Mouse (Mus musculus): ENCODE data around the gene 1700022I11Rik. TPM values are rescaled to one million over a fixed set of nuclear protein-coding genes. Genes with fewer than 3 reads are reported as not detected.

1700022I11Rik gene
- total RNA-seq, 2 experiments from 2014 or later = not detected

DNA sequence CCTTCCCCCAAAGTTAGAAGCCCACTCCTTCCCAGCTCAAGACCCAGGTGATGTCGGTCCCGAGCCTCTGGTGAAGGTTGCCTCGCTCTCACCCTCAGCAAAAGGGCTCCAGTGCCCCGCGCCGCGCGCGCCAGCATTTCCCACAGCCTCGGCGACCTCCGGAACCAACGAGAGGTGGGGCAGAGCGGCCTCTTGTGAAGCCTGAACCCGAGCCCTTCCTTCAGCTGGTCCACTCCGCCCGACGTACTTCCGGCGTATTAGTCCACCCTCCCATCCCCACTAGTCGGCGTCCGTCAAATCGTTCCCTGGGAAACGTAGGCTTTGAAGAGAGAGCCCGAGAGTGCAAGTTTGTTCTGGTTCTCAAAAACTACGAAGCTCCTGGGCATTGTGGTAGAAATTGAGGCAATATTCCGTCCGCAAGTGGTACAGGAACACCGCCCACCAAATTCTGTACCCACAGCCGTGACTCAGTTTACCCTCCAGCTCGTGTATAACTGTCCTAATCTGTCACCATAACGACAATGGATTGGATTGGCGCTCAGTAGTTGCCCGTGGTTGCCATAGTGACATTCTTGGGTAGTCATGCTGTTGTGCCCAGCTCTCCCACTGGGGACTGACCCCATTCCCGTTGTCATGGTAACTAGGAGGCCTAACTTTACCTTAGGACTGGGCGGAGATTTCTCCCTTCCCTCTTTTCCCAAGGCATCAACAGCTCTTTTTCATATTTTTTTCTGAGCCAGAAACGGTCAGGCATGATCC lies 62.0 kb downstream of the 1700022I11Rik start, which contains the start of gene Stoml2:
Gene Stoml2 (minus strand): TSS at position 474 of the 759 bp plus-strand sequence.
- intact Hi-C loops (cut with DNase I) = no loop called here
- DNase-seq = peak; percentile 94

DNA sequence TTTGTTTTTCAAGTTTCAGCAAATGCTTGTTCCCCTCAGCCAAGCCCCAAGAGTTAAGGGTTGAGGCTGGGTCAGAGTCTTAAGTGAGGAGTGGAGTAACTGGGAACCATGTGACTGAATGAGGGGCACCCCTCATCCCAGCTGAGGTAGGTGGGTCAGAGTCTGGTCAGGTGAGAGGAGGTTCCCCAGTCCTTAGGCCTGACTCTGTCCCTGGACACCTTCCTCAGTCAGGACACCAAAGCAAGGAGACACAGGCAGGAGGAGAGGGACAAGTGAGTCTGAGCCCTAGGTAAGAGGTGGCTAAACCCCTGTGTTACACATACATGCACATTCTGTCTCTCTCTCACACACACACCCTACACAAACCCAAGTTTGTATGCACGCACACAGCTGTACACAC lies 63.1 kb downstream of the 1700022I11Rik start:
- intact Hi-C loops (cut with DNase I) = no loop called here
- no peak for DNase-seq

Other genes starting within 250 kb of the 1700022I11Rik start
- gene 4930578G10Rik, start 234.1 kb upstream of the 1700022I11Rik start, total RNA-seq (2021) = 1 to 10 TPM in 1 of 2 experiments, under 1 TPM in 1; 0.96 to 2.8 TPM
- not detected for gene Ccl19, start 213.0 kb upstream of the 1700022I11Rik start, total RNA-seq (2021)
- gene Ccl21a, start 195.6 kb upstream of the 1700022I11Rik start, total RNA-seq (2021) = not detected
- under 1 TPM in 1 of 2 experiments, not detected in 1; 0.16 TPM for gene Fam205a1, start 115.7 kb upstream of the 1700022I11Rik start, total RNA-seq (2021)
- gene Gm12394, start 112.8 kb upstream of the 1700022I11Rik start, total RNA-seq (2021) = 1 to 10 TPM; 1.4 to 1.7 TPM
- gene Fam205c, start 95.4 kb upstream of the 1700022I11Rik start, total RNA-seq (2021) = 1 to 10 TPM in 1 of 2 experiments, under 1 TPM in 1; 0.42 to 1.3 TPM
- gene Phf24, start 52.9 kb upstream of the 1700022I11Rik start, total RNA-seq (2021) = 100 to 1,000 TPM; 156 to 162 TPM
- 100 to 1,000 TPM; 152 to 156 TPM for gene Dnajb5, start 19.8 kb upstream of the 1700022I11Rik start, total RNA-seq (2021)
- 100 to 1,000 TPM; 244 to 265 TPM for gene Vcp, start 30.9 kb downstream of the 1700022I11Rik start, total RNA-seq (2021)
- 10 to 100 TPM; 15.7 to 16.8 TPM for gene Fancg, start 40.9 kb downstream of the 1700022I11Rik start, total RNA-seq (2021)
- gene Pigo, start 56.2 kb downstream of the 1700022I11Rik start, total RNA-seq (2021) = 10 to 100 TPM; 26.5 to 29.5 TPM
- gene Stoml2, start 62.1 kb downstream of the 1700022I11Rik start, total RNA-seq (2021) = 10 to 100 TPM; 90.3 to 94.9 TPM
- 10 to 100 TPM; 48.8 to 57.7 TPM for gene Fam214b, start 76.6 kb downstream of the 1700022I11Rik start, total RNA-seq (2021)
- 10 to 100 TPM; 84.4 to 88.2 TPM for gene Unc13b, start 89.3 kb downstream of the 1700022I11Rik start, total RNA-seq (2021)